Mouse (Mus musculus): ENCODE data around the gene Nprl3.

- TF ChIP-seq CTCF (IDR thresholded peaks at IDR 0.05) = no peak
- no peak for TF ChIP-seq EP300 (IDR thresholded peaks at IDR 0.05)
Measured at GRCm38 (mm10) chr11:32271178-32271577, 3.7 kb upstream of the Nprl3 start.
